Mouse (Mus musculus): Measurements from ENCODE around the gene Rpl10a. TPM values are rescaled to one million over a fixed set of nuclear protein-coding genes. Genes with fewer than 3 reads are reported as not detected.

Gene Rpl10a
- total and polyA plus RNA-seq, 3 experiments = 2,044 to 2,803 TPM; not detected in 1

- TF ChIP-seq BHLHE40 (IDR thresholded peaks at IDR 0.05; ENCODE audit: borderline replicate concordance, low read depth, low read length) = no peak
- no peak for TF ChIP-seq MAFK (IDR thresholded peaks at IDR 0.05; ENCODE audit: borderline replicate concordance, low read depth, low read length)
- no peak for TF ChIP-seq MAZ (IDR thresholded peaks at IDR 0.05; ENCODE audit: low read depth, low read length)
- TF ChIP-seq POLR2AphosphoS5 (IDR thresholded peaks at IDR 0.05; ENCODE audit: borderline replicate concordance, low read depth, low read length) = no peak
- no peak for TF ChIP-seq MAX (IDR thresholded peaks at IDR 0.05; ENCODE audit: low read length)
- TF ChIP-seq ZMIZ1 (IDR thresholded peaks at IDR 0.05; ENCODE audit: low read depth, low read length) = no peak
- TF ChIP-seq ELF1 (IDR thresholded peaks at IDR 0.05; ENCODE audit: low read depth, low read length) = no peak
These were observed 47.4 kb downstream of the Rpl10a start (continued) for GRCm38 (mm10) chr17:28375592-28376061.

DNA sequence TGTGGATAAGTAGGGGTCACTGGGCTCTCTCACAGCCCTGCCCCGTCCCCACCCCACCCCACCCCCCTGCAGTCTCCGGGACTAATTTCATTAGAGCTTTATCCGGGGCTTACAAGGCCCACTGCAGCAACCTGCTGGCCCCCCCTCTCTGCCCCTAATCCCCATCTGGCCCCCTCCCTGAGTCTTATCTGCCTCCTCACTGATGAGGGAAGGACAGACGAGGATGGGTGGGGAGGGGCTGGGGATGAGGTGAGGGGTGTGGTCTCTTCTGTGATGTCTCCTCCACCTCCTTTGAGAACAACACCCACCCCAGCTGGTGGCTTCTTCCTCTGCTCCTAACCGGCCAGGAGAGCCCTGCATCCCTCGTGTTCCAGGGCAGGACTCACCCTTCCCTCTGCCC, 52.0 kb downstream of the Rpl10a start:
- no peak overlapping the region for H3K4me3 ChIP-seq (ENCODE audit: control insufficient read depth in 1 of 2, insufficient read depth in 1 of 2, low read depth in 2 of 2, low read length in 2 of 2)
- H3K4me1 ChIP-seq (ENCODE audit: control insufficient read depth in 1 of 2, insufficient read depth in 2 of 2, low read length in 2 of 2) = peaks cover 0 to 13% of the 10 kb centered on the region in 2 experiments; a peak in 2 of 4 replicates
- H3K9ac ChIP-seq (ENCODE audit: control insufficient read depth, low read depth, low read length, poor library complexity, severe bottlenecking) = no peak overlapping the region
- no peaks in the 10 kb centered on the region for H3K27me3 ChIP-seq (ENCODE audit: control insufficient read depth in 1 of 2, insufficient read depth in 2 of 2, low read length in 2 of 2)
- peaks cover 0 to 9% of the 10 kb centered on the region in 2 experiments; a peak in 2 of 4 replicates for H3K36me3 ChIP-seq (ENCODE audit: control insufficient read depth in 1 of 2, insufficient read depth in 2 of 2, low read length in 2 of 2)
- TF ChIP-seq CHD1 (IDR thresholded peaks at IDR 0.05; ENCODE audit: low read depth, low read length) = no peak
- TF ChIP-seq HCFC1 (IDR thresholded peaks at IDR 0.05; ENCODE audit: low read depth, low read length) = no peak
- TF ChIP-seq ELF1 (IDR thresholded peaks at IDR 0.05; ENCODE audit: low read depth, low read length) = no peak
- no peak for TF ChIP-seq MAFK (IDR thresholded peaks at IDR 0.05; ENCODE audit: borderline replicate concordance, low read depth, low read length)
- TF ChIP-seq MYB (IDR thresholded peaks at IDR 0.05; ENCODE audit: low read depth, low read length) = no peak
- no peaks in the 10 kb centered on the region for H3K79me2 ChIP-seq (ENCODE audit: control insufficient read depth, insufficient read depth, low read length, poor library complexity)
- DNase-seq (ENCODE audit: low read depth, low spot score) = no peak
- no peaks in the 10 kb centered on the region for H3K9me3 ChIP-seq (replicated peaks; ENCODE audit: insufficient read depth, low read length)
- H3K27ac ChIP-seq (ENCODE audit: control insufficient read depth, low read depth, low read length) = no peak overlapping the region

Other genes with a start within 250 kb of the Rpl10a start
- gene Tcp11, start 247.8 kb upstream of the Rpl10a start, total RNA-seq (2012; rRNA removed) = 0.46 and 0.50 TPM in 2 replicates
- gene Tcp11, start 247.8 kb upstream of the Rpl10a start, polyA plus RNA-seq (2012; ENCODE audit: insufficient read depth in 1 of 2, insufficient read length in 2 of 2, low read depth in 1 of 2, low replicate concordance in 2 of 2, missing spikeins in 1 of 2) = under 1 TPM in 1 of 2 experiments, not detected in 1; 0.82 TPM
- gene Scube3, start 186.3 kb upstream of the Rpl10a start, total RNA-seq (2012; rRNA removed) = 0.03 and 0.04 TPM in 2 replicates
- under 1 TPM in 1 of 2 experiments, not detected in 1; 0.03 TPM for gene Scube3, start 186.3 kb upstream of the Rpl10a start, polyA plus RNA-seq (2012; ENCODE audit: insufficient read depth in 1 of 2, insufficient read length in 2 of 2, low read depth in 1 of 2, low replicate concordance in 2 of 2, missing spikeins in 1 of 2)
- gene Zfp523, start 151.3 kb upstream of the Rpl10a start, total RNA-seq (2012; rRNA removed) = 21.4 and 29.5 TPM in 2 replicates
- gene Zfp523, start 151.3 kb upstream of the Rpl10a start, polyA plus RNA-seq (2012; ENCODE audit: insufficient read depth in 1 of 2, insufficient read length in 2 of 2, low read depth in 1 of 2, low replicate concordance in 2 of 2, missing spikeins in 1 of 2) = 10 to 100 TPM in 1 of 2 experiments, not detected in 1; 53.0 TPM
- gene Def6, start 120.7 kb upstream of the Rpl10a start, total RNA-seq (2012; rRNA removed) = 110 and 121 TPM in 2 replicates
- gene Def6, start 120.7 kb upstream of the Rpl10a start, polyA plus RNA-seq (2012; ENCODE audit: insufficient read depth in 1 of 2, insufficient read length in 2 of 2, low read depth in 1 of 2, low replicate concordance in 2 of 2, missing spikeins in 1 of 2) = 100 to 1,000 TPM in 1 of 2 experiments, not detected in 1; 154 TPM
- 3.4 and 3.5 TPM in 2 replicates for gene Ppard, start 95.8 kb upstream of the Rpl10a start, total RNA-seq (2012; rRNA removed)
- 10 to 100 TPM in 1 of 2 experiments, not detected in 1; 12.7 TPM for gene Ppard, start 95.8 kb upstream of the Rpl10a start, polyA plus RNA-seq (2012; ENCODE audit: insufficient read depth in 1 of 2, insufficient read length in 2 of 2, low read depth in 1 of 2, low replicate concordance in 2 of 2, missing spikeins in 1 of 2)
- gene Fance, start 15.0 kb upstream of the Rpl10a start, total RNA-seq (2012; rRNA removed) = 46.0 and 51.2 TPM in 2 replicates
- 100 to 1,000 TPM; 105 to 382 TPM for gene Fance, start 15.0 kb upstream of the Rpl10a start, polyA plus RNA-seq (2012; ENCODE audit: insufficient read depth in 1 of 2, insufficient read length in 2 of 2, low read depth in 1 of 2, low replicate concordance in 2 of 2, missing spikeins in 1 of 2)
- gene Tead3, start 22.3 kb downstream of the Rpl10a start, total RNA-seq (2012; rRNA removed) = 0.46 and 0.73 TPM in 2 replicates
- 1 to 10 TPM in 1 of 2 experiments, not detected in 1; 4.1 TPM for gene Tead3, start 22.3 kb downstream of the Rpl10a start, polyA plus RNA-seq (2012; ENCODE audit: insufficient read depth in 1 of 2, insufficient read length in 2 of 2, low read depth in 1 of 2, low replicate concordance in 2 of 2, missing spikeins in 1 of 2)
- gene Tulp1, start 36.8 kb downstream of the Rpl10a start, total RNA-seq (2012; rRNA removed) = 0.23 and 0.49 TPM in 2 replicates
- 1 to 10 TPM in 1 of 2 experiments, not detected in 1; 2.4 TPM for gene Tulp1, start 36.8 kb downstream of the Rpl10a start, polyA plus RNA-seq (2012; ENCODE audit: insufficient read depth in 1 of 2, insufficient read length in 2 of 2, low read depth in 1 of 2, low replicate concordance in 2 of 2, missing spikeins in 1 of 2)
- gene Fkbp5, start 189.1 kb downstream of the Rpl10a start, total RNA-seq (2012; rRNA removed) = 16.5 and 16.6 TPM in 2 replicates
- 100 to 1,000 TPM in 1 of 2 experiments, 10 to 100 TPM in 1; 44.3 to 184 TPM for gene Fkbp5, start 189.1 kb downstream of the Rpl10a start, polyA plus RNA-seq (2012; ENCODE audit: insufficient read depth in 1 of 2, insufficient read length in 2 of 2, low read depth in 1 of 2, low replicate concordance in 2 of 2, missing spikeins in 1 of 2)
- not detected in 2 replicates for gene Armc12, start 202.3 kb downstream of the Rpl10a start, total RNA-seq (2012; rRNA removed)
- under 1 TPM in 1 of 2 experiments, not detected in 1; 0.15 TPM for gene Armc12, start 202.3 kb downstream of the Rpl10a start, polyA plus RNA-seq (2012; ENCODE audit: insufficient read depth in 1 of 2, insufficient read length in 2 of 2, low read depth in 1 of 2, low replicate concordance in 2 of 2, missing spikeins in 1 of 2)
- gene Clpsl2, start 220.9 kb downstream of the Rpl10a start, total RNA-seq (2012; rRNA removed) = not detected in 2 replicates
- gene Clpsl2, start 220.9 kb downstream of the Rpl10a start, polyA plus RNA-seq (2012; ENCODE audit: insufficient read depth in 1 of 2, insufficient read length in 2 of 2, low read depth in 1 of 2, low replicate concordance in 2 of 2, missing spikeins in 1 of 2) = not detected
- not detected in 2 replicates for gene Clps, start 232.3 kb downstream of the Rpl10a start, total RNA-seq (2012; rRNA removed)
- not detected for gene Clps, start 232.3 kb downstream of the Rpl10a start, polyA plus RNA-seq (2012; ENCODE audit: insufficient read depth in 1 of 2, insufficient read length in 2 of 2, low read depth in 1 of 2, low replicate concordance in 2 of 2, missing spikeins in 1 of 2)
- not detected in 2 replicates for gene Lhfpl5, start 247.2 kb downstream of the Rpl10a start, total RNA-seq (2012; rRNA removed)
- under 1 TPM in 1 of 2 experiments, not detected in 1; 0.19 TPM for gene Lhfpl5, start 247.2 kb downstream of the Rpl10a start, polyA plus RNA-seq (2012; ENCODE audit: insufficient read depth in 1 of 2, insufficient read length in 2 of 2, low read depth in 1 of 2, low replicate concordance in 2 of 2, missing spikeins in 1 of 2)